Comparison of ENCODE assay signal across 8 mouse cellular contexts in genomic region chr2:150788768-150789550, GRCm38 (mm10). TPM values are rescaled to one million over a fixed set of nuclear protein-coding genes. Genes with fewer than 3 reads are reported as not detected.
DNase-seq lines count a peak whose midpoint lies in the region; ATAC-seq and TF ChIP-seq lines count a peak whose summit lies in the region.

No protein-coding gene starts in this region.

- H3K4me2 ChIP-seq in hindbrain, embryonic 16.5 days (ENCODE audit: low read length) = peak overlapping the region; percentile 73
- H3K4me2 ChIP-seq in stomach, embryonic 16.5 days (ENCODE audit: low read depth, low read length) = peak overlapping the region; percentile 86

- H3K4me3 ChIP-seq in hindbrain, embryonic 16.5 days (ENCODE audit: low read length) = peak overlapping the region; percentile 26
- H3K4me3 ChIP-seq in stomach, embryonic 16.5 days (replicated peaks; ENCODE audit: low read length) = peak overlapping the region; percentile 7

- H3K9me3 ChIP-seq in hindbrain, embryonic 16.5 days (ENCODE audit: control insufficient read depth, low read length) = no peaks in the 10 kb centered on the region
- no peaks in the 10 kb centered on the region for H3K9me3 ChIP-seq in stomach, embryonic 16.5 days (replicated peaks; ENCODE audit: control insufficient read depth, low read length)

- TF ChIP-seq CTCF in brain, embryonic 14.5 days (IDR thresholded peaks at IDR 0.05; ENCODE audit: borderline replicate concordance, extremely low read depth, insufficient read depth, insufficient read length) = no peak

- WGBS in hindbrain, embryonic 16.5 days = 50% methylated on average over 4 of the region's 4 CpGs
- 46% methylated on average over 4 of the region's 4 CpGs for WGBS in stomach, embryonic 16.5 days

- no peak for TF ChIP-seq POLR2A in brain, embryonic 14.5 days (IDR thresholded peaks at IDR 0.05; ENCODE audit: borderline replicate concordance, extremely low read depth, insufficient read depth, insufficient read length, poor library complexity, severe bottlenecking)

- peak overlapping the region; percentile 41 for H3K9ac ChIP-seq in hindbrain, embryonic 16.5 days (ENCODE audit: low read depth, low read length)
- H3K9ac ChIP-seq in stomach, embryonic 16.5 days (ENCODE audit: low read length) = peak overlapping the region; percentile 0; the same call in 1 of the 2 replicates

- H3K27ac ChIP-seq in hindbrain, embryonic 16.5 days (ENCODE audit: low read depth, low read length) = peak overlapping the region; percentile 9
- no peak overlapping the region for H3K27ac ChIP-seq in stomach, embryonic 16.5 days (ENCODE audit: low read length)

- DNase-seq in MN1 (ENCODE audit: low spot score) = peak; percentile 71
- DNase-seq in brain, embryonic 14.5 days (ENCODE audit: low read depth) = peak; percentile 94
- peak; percentile 43 to 58 for DNase-seq in frontal cortex, postnatal 25 days (ENCODE audit: low spot score in 2 of 2)
- peak; percentile 73 to 79 for DNase-seq in layer of hippocampus, postnatal 36 days
- peak; percentile 84 to 86 for DNase-seq in lung, postnatal 4 days
- DNase-seq in spleen, postnatal 14 days (ENCODE audit: low spot score in 2 of 2) = no peak

- H3K27me3 ChIP-seq in hindbrain, embryonic 16.5 days (replicated peaks; ENCODE audit: control insufficient read depth, insufficient read depth, low read length) = no peaks in the 10 kb centered on the region; the same call in 1 of the 2 replicates
- H3K27me3 ChIP-seq in stomach, embryonic 16.5 days (ENCODE audit: control insufficient read depth, insufficient read depth, low read length) = no peaks in the 10 kb centered on the region

- peaks cover 8% of the 10 kb centered on the region; the same call in 1 of the 2 replicates for H3K36me3 ChIP-seq in hindbrain, embryonic 16.5 days (ENCODE audit: control insufficient read depth, insufficient read depth, low read length)
- no peaks in the 10 kb centered on the region for H3K36me3 ChIP-seq in stomach, embryonic 16.5 days (ENCODE audit: control insufficient read depth, insufficient read depth, low read length)

- peak; percentile 19; the same call in 1 of the 2 replicates for ATAC-seq in hindbrain, embryonic 16.5 days
- no peak for ATAC-seq in stomach, embryonic 16.5 days (ENCODE audit: insufficient read depth, low FRiP score)

- H3K4me1 ChIP-seq in hindbrain, embryonic 16.5 days (ENCODE audit: control insufficient read depth, insufficient read depth, low read depth, low read length) = peaks cover 19% of the 10 kb centered on the region
- peaks cover 25% of the 10 kb centered on the region for H3K4me1 ChIP-seq in stomach, embryonic 16.5 days (ENCODE audit: control insufficient read depth, insufficient read depth, low read length)

RNA-seq across cellular contexts. Expression of gene Pygb, which starts 2.4 kb away (rescaled TPM):
- polyA plus RNA-seq in brain, embryonic 14.5 days (2012; rRNA removed) = 56.6 and 75.8 TPM in 2 replicates
- polyA plus RNA-seq in hindbrain, embryonic 16.5 days (2015; fragmentation: Nextera tagmentation; extraction: Ambion mirVana) = 176 and 179 TPM in 2 replicates
- 100 to 1,000 TPM; 196 to 204 TPM for total RNA-seq in layer of hippocampus, postnatal 36 days (2021)
- 122 and 142 TPM in 2 replicates for polyA plus RNA-seq in stomach, embryonic 16.5 days (2015; fragmentation: Nextera tagmentation; extraction: Ambion mirVana)

RNA-seq across cellular contexts. Expression of gene Entpd6, which starts 40.1 kb away (rescaled TPM):
- polyA plus RNA-seq in brain, embryonic 14.5 days (2012; rRNA removed) = 52.0 and 52.8 TPM in 2 replicates
- 87.0 and 87.2 TPM in 2 replicates for polyA plus RNA-seq in hindbrain, embryonic 16.5 days (2015; fragmentation: Nextera tagmentation; extraction: Ambion mirVana)
- total RNA-seq in layer of hippocampus, postnatal 36 days (2021) = 10 to 100 TPM; 66.2 to 67.6 TPM
- 29.7 and 33.0 TPM in 2 replicates for polyA plus RNA-seq in stomach, embryonic 16.5 days (2015; fragmentation: Nextera tagmentation; extraction: Ambion mirVana)

Comparison
In these comparisons a context has a peak if more than half of its experiments do, and no peak if none do; other contexts are left out.
1. DNase-seq: peak in MN1 (single experiment), brain, embryonic 14.5 days (single experiment), frontal cortex, postnatal 25 days (2 of 2), layer of hippocampus, postnatal 36 days (2 of 2) and lung, postnatal 4 days (2 of 2); none in spleen, postnatal 14 days (0 of 2).